Mouse (Mus musculus) cerebellum, adult 18-20 months (tissue): Measurements from ENCODE around the gene Rnasel.
"Not testable (repeated sequence)": the region's sequence is repeated elsewhere in the genome, so short reads cannot be mapped to it uniquely, and the experiment has no call there.

Source experiments
- DNase-seq, 2 experiments: peaks; one replicate each; pipeline ENCODE4 v3.0.0; 2021

Rnasel gene

GRCm38 (mm10) chr1:153737101-153738085, 11.8 kb upstream of the Rnasel start:
- no peak for DNase-seq

GRCm38 (mm10) chr1:153739437-153740015, 9.7 kb upstream of the Rnasel start:
- no peak for DNase-seq

GRCm38 (mm10) chr1:153740145-153740544, 9.1 kb upstream of the Rnasel start, which contains the start of gene Rgs16:
Gene Rgs16, plus strand, starts transcription at chr1:153740349.
- peak; percentile 90 to 92 for DNase-seq

DNA sequence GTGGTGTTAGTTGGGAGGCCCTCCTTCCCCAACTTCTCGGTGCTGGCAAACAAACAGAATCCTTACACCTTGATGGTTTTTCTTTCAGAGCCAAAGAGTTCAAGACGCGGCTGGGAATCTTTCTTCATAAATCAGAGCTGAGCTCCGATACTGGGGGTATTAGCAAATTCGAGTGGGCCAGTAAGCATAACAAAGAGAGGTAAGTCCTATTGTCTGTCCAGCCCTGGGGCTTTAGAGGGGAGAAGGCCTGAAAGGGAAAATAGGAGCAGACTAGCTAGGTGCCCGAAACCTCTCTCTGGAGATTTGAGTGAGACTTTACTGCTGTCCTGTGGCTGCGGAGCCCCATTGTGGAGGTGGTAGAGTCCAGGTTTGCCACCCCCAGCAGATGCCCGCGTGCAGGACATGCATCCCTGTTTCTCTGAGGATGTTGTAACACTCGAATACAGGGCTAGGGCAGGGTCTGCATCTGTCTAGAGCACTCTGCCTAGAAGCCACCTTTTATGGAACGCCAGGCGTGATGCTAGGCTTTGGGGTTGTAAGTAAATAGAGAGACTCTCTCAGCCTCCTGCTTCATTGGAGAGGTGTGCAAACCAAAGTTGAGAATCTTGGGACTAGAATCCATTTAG, 8.3 kb upstream of the Rnasel start:
- peak in 1 of 2 experiments; percentile 40 for DNase-seq

GRCm38 (mm10) chr1:153741551-153742316, 7.5 kb upstream of the Rnasel start:
- peak in 1 of 2 experiments; percentile 31 for DNase-seq

DNA sequence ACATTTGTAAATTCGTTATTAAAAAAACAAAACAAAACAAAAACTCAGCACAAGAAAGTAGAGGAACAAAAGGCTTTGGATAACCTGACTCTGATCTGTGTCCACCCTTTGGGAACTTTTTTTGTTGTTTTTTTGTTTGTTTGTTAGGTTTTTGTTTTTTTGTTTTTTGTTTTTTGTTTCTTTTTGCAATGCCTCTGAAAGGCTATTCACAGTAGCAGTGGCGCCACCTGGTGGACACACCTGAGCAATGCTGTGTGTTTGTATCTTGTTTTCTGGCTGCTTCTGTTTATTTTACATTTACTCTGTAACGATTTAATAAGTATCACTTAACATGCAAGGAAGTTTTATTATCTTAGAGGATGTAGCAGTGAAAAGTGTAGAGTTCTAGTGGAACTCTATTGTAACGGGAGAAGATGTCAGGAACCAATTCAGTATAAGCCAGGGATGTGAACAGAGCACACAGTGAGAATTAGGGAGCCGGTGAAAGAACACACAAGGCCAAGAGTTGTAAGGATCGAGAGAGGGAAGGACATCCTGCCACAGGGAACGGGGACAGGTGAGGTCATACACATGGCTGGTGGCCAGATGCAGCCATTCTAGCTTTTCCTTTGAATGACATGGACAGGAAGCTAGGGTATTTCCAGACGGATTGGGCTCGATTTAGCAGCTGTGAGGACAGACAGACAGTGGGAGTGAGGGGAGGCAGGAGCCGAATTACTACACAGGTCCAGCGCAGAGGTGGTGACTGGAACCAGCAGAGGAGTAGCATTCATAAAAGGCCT, 6.7 kb upstream of the Rnasel start:
- peak; percentile 81 to 90 for DNase-seq

GRCm38 (mm10) chr1:153746119-153746670, 3.0 kb upstream of the Rnasel start:
- no peak for DNase-seq

DNA sequence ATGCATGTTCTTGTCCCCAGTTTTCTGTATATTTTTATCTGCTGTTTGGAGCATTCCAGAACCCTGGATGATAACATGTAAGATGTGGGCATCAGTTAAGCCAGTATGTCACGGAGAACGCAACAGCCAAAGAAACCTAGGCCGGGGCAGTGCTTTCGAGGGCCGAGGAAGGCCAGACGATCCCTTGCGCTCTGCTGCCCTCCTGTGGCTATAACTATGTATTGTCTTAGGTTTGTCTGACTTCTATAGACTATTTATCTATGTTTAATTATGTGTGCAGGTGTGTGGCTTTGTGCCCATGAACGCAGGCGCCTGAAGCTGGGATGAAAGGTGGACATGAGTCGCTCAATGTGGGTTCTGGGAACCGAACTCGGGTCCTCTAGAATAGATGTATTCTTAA, 2.5 kb upstream of the Rnasel start:
- DNase-seq: peak; percentile 78 to 86

- no peak for DNase-seq
Measured at GRCm38 (mm10) chr1:153747861-153748530, 1.2 kb upstream of the Rnasel start.

- no peak for DNase-seq
Measured at GRCm38 (mm10) chr1:153748549-153748948, 677 bp upstream of the Rnasel start.

DNA sequence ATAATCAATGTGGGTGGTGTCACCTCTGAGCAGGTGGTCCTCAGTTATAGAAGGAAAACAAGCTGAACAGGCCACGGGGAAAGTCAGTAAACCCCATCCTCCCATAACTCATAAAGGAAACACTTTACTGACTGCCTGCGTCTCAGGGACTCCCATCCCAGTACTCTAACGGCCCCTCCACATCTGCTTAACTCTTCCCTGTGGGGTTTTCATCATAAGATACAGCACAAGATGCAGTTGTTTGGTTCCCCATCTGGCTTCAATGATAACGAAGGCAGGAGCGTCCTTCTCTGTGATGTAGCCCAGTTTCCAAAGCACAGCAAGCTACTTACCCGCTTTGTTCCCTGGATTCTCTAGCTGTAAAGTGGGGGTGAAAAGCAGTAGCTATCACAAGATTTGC, 828 bp downstream of the Rnasel start:
- DNase-seq: no peak

- no peak for DNase-seq
Measured at GRCm38 (mm10) chr1:153751763-153752301, 2.6 kb downstream of the Rnasel start.

- no peak for DNase-seq
Measured at GRCm38 (mm10) chr1:153752521-153752920, 3.3 kb downstream of the Rnasel start.

DNA sequence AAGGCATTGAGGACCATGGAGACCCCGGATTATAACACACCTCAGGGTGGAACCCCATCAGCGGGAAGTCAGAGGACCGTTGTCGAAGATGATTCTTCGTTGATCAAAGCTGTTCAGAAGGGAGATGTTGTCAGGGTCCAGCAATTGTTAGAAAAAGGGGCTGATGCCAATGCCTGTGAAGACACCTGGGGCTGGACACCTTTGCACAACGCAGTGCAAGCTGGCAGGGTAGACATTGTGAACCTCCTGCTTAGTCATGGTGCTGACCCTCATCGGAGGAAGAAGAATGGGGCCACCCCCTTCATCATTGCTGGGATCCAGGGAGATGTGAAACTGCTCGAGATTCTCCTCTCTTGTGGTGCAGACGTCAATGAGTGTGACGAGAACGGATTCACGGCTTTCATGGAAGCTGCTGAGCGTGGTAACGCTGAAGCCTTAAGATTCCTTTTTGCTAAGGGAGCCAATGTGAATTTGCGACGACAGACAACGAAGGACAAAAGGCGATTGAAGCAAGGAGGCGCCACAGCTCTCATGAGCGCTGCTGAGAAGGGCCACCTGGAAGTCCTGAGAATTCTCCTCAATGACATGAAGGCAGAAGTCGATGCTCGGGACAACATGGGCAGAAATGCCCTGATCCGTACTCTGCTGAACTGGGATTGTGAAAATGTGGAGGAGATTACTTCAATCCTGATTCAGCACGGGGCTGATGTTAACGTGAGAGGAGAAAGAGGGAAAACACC, 4.7 kb downstream of the Rnasel start:
- DNase-seq: no peak

DNA sequence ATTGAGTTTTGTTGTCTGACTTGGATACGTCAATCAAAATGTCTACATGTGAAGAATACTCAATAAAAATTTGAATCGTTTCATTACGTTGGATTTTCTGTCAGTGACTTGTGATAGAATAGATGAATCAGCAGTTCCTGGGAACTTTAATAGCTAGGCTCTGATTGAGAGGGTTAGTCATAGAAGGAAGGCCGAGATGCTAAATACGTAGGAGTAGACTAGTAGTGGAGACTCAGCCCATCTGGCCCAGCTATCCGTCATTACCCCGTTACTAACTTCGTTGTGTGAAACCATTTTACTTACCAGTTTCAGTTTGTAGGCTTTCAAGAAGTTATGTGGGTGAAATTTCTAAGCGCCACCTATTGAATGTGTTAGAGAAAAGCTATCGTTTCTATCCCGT, 14.9 kb downstream of the Rnasel start:
- DNase-seq: no peak

DNA sequence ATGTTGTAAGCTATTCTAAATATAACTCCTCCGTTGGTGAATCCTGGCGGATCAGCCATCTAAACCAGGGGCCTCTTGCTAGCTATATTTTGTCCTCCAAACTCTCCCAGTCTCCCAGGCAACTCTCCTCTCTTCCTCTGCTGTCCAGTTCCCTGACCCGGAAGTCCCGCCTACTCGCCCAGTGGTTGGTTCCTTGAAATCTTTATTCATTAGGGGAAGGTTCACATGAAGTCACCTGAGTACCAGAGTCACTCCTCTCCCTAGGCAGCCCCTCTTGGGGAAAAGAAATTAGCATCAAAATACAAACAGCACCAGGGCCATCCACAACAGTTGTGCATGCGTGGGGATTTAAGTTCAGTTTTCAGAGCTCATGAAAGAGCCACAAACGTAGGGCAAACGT, 17.1 kb downstream of the Rnasel start:
- no peak for DNase-seq

DNA sequence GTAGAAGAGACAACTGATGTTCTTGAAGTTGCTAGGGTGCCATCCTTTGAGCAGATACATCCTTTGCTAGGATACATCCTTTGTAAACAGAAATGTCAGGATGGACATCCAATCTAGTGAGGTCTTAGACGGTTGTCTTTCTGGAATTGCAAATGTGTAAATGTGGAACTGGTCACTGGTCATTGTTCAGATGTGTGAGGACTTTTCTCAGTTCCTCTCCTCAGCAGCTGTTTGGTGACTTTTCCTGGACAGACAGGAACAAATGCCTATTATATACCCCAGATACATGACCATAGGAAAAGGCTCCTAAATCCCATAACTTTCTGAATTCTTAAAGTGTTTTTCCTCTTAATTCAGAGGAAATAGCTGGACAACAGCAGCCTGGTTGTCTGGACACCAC, 18.1 kb downstream of the Rnasel start:
- no peak for DNase-seq

DNA sequence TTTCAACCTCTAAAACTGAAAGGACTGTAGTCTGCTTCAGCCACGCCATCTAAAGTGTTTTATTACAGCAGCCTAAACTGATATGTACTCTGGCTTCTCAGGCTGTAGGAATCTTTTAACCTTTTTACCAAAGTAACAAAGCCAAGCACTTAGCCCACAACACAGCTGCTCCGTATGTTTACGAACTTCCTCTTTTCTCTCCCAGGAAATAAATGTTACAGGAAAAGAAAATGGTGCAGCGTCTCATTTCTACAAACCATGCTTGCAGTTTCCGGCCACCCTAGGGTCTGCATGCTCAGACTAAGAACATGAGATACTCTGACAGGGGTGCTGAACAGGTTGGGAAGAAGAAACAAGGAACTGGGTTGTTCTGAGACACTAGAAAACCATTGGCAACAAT, 19.2 kb downstream of the Rnasel start:
- DNase-seq: no peak

DNA sequence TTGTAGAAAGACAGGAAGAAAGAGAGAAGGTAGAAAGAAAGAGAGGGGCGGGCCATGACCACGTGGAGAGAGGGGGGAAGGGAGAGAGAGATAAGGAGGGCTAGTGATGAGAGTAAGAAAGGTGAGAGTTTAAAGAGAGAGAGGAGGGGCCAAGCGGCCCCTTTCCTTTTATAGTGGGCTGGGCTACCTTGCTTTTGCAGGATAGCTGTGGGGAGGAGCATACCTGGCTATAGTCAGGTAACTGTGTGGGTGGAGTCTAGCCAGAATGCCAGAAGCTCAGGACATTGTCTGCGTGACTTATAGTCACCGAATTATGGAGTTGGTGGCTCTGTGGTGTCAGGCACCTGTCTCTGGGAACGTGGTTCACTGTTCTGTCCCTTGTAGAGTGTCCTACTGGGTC, 20.3 kb downstream of the Rnasel start:
- not testable (repeated sequence) for DNase-seq
